Mouse (Mus musculus) brown adipose tissue, adult 24 weeks (tissue): Measurements from ENCODE around the gene Ube2f. TPM values are rescaled to one million over a fixed set of nuclear protein-coding genes. Genes with fewer than 3 reads are reported as not detected.

Experiments
- H3K27ac ChIP-seq: fragments of 200-500 bp; replicated peaks from 2 replicates; pipeline ENCODE4 v1.5.1; 2012; ENCODE audit warnings: low read depth, mild to moderate bottlenecking, low read length
- H3K4me1 ChIP-seq: fragments of 200-500 bp; 2 replicates; pipeline ENCODE4 v1.6.1; 2012; ENCODE audit warnings: low read length, mixed read lengths; ENCODE audit not compliant: control insufficient read depth, insufficient read depth, insufficient read length
- H3K4me3 ChIP-seq: fragments of 200-500 bp; 2 replicates; pipeline ENCODE4 v1.5.1; 2012; ENCODE audit warnings: low read depth, mild to moderate bottlenecking, low read length, moderate library complexity; ENCODE audit not compliant: insufficient read depth
- polyA plus RNA-seq: library from polyadenylated mRNA; stranded (reverse); fragments of >200 nt; gene quantifications from 2 replicates; pipeline ENCODE4 v1.2.4, GENCODE M21; 2012; ENCODE audit not compliant: missing spikeins, insufficient read depth, insufficient read length

Ube2f gene
- polyA plus RNA-seq, 1 experiment, result 74.2 TPM

- Histone ChIP-seq H3K27ac (no peak overlapping the region), H3K4me3 (no peak overlapping the region), H3K4me1 (no peaks in the 10 kb centered on the region)
Observed at GRCm38 (mm10) chr1:91337355-91337754, 87.3 kb downstream of the Ube2f start.

Other genes with a start within 250 kb of the Ube2f start
- gene Rbm44, start 105.2 kb upstream of the Ube2f start, polyA plus RNA-seq, result not detected in 2 replicates
- gene Ramp1, start 70.5 kb upstream of the Ube2f start, polyA plus RNA-seq, result 1.5 and 2.8 TPM in 2 replicates
- gene Scly, start 48.0 kb downstream of the Ube2f start, polyA plus RNA-seq, result 9.1 and 10.6 TPM in 2 replicates
- not detected in 2 replicates for gene Espnl, start 71.8 kb downstream of the Ube2f start, polyA plus RNA-seq
- gene Klhl30, start 100.7 kb downstream of the Ube2f start, polyA plus RNA-seq, result 0.32 and 0.71 TPM in 2 replicates
- not detected in 2 replicates for gene Erfe, start 116.1 kb downstream of the Ube2f start, polyA plus RNA-seq
- 37.9 and 39.9 TPM in 2 replicates for gene Ilkap, start 148.5 kb downstream of the Ube2f start, polyA plus RNA-seq
- gene Hes6, start 163.7 kb downstream of the Ube2f start, polyA plus RNA-seq, result 7.8 and 10.9 TPM in 2 replicates
- gene Per2, start 209.0 kb downstream of the Ube2f start, polyA plus RNA-seq, result 1.6 and 6.7 TPM in 2 replicates
- 3.8 and 4.9 TPM in 2 replicates for gene Traf3ip1, start 244.3 kb downstream of the Ube2f start, polyA plus RNA-seq